Mouse (Mus musculus): ENCODE results near the gene Wdr86.

GRCm38 (mm10) chr5:24738517-24738916 lies 8.0 kb upstream of the Wdr86 start:
- TF ChIP-seq NANOG (IDR thresholded peaks at IDR 0.05; ENCODE audit: borderline replicate concordance, low read length) (no peak), CTCF (conservative IDR thresholded peaks at IDR 0.05; ENCODE audit: low read length) (no peak)
